In the genomic region with DNA sequence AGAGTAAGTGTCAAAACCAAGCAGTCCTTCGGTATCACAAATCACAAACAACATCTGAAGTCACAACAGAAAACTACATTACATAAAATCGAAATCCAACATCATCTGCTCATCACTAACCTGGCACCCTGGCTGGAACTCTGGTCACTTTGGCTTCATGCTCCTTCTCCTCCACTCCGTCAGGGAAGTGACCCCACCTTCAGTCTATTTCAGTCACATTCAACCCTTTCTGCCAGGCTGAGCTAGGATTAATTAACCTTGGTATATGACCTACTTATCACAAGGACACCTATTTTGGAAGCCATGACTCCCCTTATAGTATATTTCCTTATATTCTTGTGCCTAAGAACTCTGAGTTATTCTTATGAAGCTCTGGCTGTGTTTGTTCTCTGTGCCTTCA, we compare ENCODE assay signal across 21 mouse cellular contexts.
DNase-seq lines count a peak whose midpoint lies in the region; ATAC-seq and TF ChIP-seq lines count a peak whose summit lies in the region.
"Had no signal": no experiment of that assay in that cellular context is flagged by ENCODE, and none has a peak within 500 bp of the region (broad histone marks: within the 10 kb centered on the region; RNA-seq: fewer than 3 reads in every experiment).

No protein-coding gene starts in this region.

- intact Hi-C loops in left cerebral cortex, adult 2 months (cut with DNase I): loop anchor here (5.0 kb wide), 1 partner anchor 65 kb away; no protein-coding TSS in a partner anchor
- intact Hi-C loops in left cerebral cortex, postnatal 10 days (cut with DNase I): no loop called here

- no peaks in the 10 kb centered on the region for H3K9me3 ChIP-seq in forebrain, embryonic 13.5 days (replicated peaks)
- H3K9me3 ChIP-seq: embryonic facial prominence, embryonic 13.5 days; forebrain, embryonic 10.5 days; forebrain, embryonic 15.5 days; heart, embryonic 15.5 days; hindbrain, embryonic 13.5 days had no signal

- peak in 1 of 2 experiments; percentile 49 for DNase-seq in cerebellum, adult 2 months
- DNase-seq in cerebellum, adult 18-20 months: no peak
- no peak for DNase-seq in left cerebral cortex, adult 2 months (ENCODE audit: extremely low spot score in 1 of 2, low spot score in 2 of 2)
- no peak for DNase-seq in left cerebral cortex, postnatal 10 days (ENCODE audit: extremely low spot score in 1 of 2, low spot score in 2 of 2)
- DNase-seq: adrenal gland, adult 8-10 months; adrenal gland, postnatal 36 days; gastrocnemius, postnatal 10 days; heart, adult 2 months; heart, postnatal 14 days; kidney, adult 11 months; kidney, adult 9 months had no signal

- H3K4me1 ChIP-seq in cerebellum, adult 2 months (ENCODE audit: control insufficient read depth, insufficient read depth, low read length): peaks cover 9% of the 10 kb centered on the region; the same call in 1 of the 2 replicates
- H3K4me1 ChIP-seq in embryonic fibroblast, embryonic 13.5 days (ENCODE audit: control insufficient read depth, insufficient read depth, low read length): 0 out of 2 replicates have a peak, but pooled peaks cover 2% of the 10 kb centered on the region
- no peaks in the 10 kb centered on the region for H3K4me1 ChIP-seq in forebrain, embryonic 13.5 days
- H3K4me1 ChIP-seq: embryonic facial prominence, embryonic 13.5 days; forebrain, embryonic 10.5 days; forebrain, embryonic 15.5 days; heart, embryonic 15.5 days; hindbrain, embryonic 13.5 days had no signal

- no peaks in the 10 kb centered on the region for H3K27me3 ChIP-seq in cerebellum, adult 2 months (ENCODE audit: control insufficient read depth, insufficient read depth, low read length)
- no peaks in the 10 kb centered on the region for H3K27me3 ChIP-seq in forebrain, embryonic 13.5 days
- H3K27me3 ChIP-seq: embryonic facial prominence, embryonic 13.5 days; forebrain, embryonic 15.5 days; heart, embryonic 15.5 days; hindbrain, embryonic 13.5 days had no signal

- no peaks in the 10 kb centered on the region for H3K36me3 ChIP-seq in forebrain, embryonic 13.5 days (ENCODE audit: poor library complexity, severe bottlenecking)
- H3K36me3 ChIP-seq: embryonic facial prominence, embryonic 13.5 days; forebrain, embryonic 10.5 days; forebrain, embryonic 15.5 days; heart, embryonic 15.5 days; hindbrain, embryonic 13.5 days had no signal

- WGBS in cerebellum, adult 2 months: 32% methylated on average over 3 of the region's 3 CpGs
- WGBS in forebrain, embryonic 13.5 days: 92% methylated on average over 3 of the region's 3 CpGs

- TF ChIP-seq POLR2A in cerebellum, adult 2 months (IDR thresholded peaks at IDR 0.05; ENCODE audit: borderline replicate concordance, insufficient read depth, low read length): no peak
- no peak for TF ChIP-seq POLR2A in embryonic fibroblast, embryonic 13.5 days (IDR thresholded peaks at IDR 0.05; ENCODE audit: low read depth, low read length)

- no peak for TF ChIP-seq CTCF in cerebellum, adult 2 months (IDR thresholded peaks at IDR 0.05; ENCODE audit: borderline replicate concordance, insufficient read depth, low read depth, low read length)
- no peak for TF ChIP-seq CTCF in left cerebral cortex, adult 2 months (IDR thresholded peaks at IDR 0.05)
- no peak for TF ChIP-seq CTCF in embryonic fibroblast, embryonic 13.5 days (IDR thresholded peaks at IDR 0.05; ENCODE audit: borderline replicate concordance, insufficient read depth, low read length)

- no peak overlapping the region for H3K9ac ChIP-seq in forebrain, embryonic 13.5 days
- H3K9ac ChIP-seq: embryonic facial prominence, embryonic 13.5 days; forebrain, embryonic 15.5 days; heart, embryonic 15.5 days; hindbrain, embryonic 13.5 days had no signal

- no peak overlapping the region for H3K4me3 ChIP-seq in cerebellum, adult 2 months (replicated peaks; ENCODE audit: insufficient read depth, low read depth, low read length)
- no peak overlapping the region for H3K4me3 ChIP-seq in left cerebral cortex, adult 2 months
- H3K4me3 ChIP-seq in embryonic fibroblast, embryonic 13.5 days (ENCODE audit: insufficient read depth, low read length): no peak overlapping the region
- no peak overlapping the region for H3K4me3 ChIP-seq in forebrain, embryonic 13.5 days
- H3K4me3 ChIP-seq: embryonic facial prominence, embryonic 13.5 days; erythroblast, embryonic 14.5 days; forebrain, embryonic 10.5 days; forebrain, embryonic 15.5 days; heart, adult 2 months; heart, embryonic 15.5 days; hindbrain, embryonic 13.5 days had no signal

- no peak for ATAC-seq in forebrain, embryonic 13.5 days
- ATAC-seq: hindbrain, postnatal 0 days had no signal

- peak overlapping the region; percentile 68; the same call in 1 of the 2 replicates for H3K27ac ChIP-seq in cerebellum, adult 2 months (ENCODE audit: insufficient read depth, low read length)
- H3K27ac ChIP-seq in left cerebral cortex, adult 2 months: peak overlapping the region; percentile 64
- H3K27ac ChIP-seq in embryonic fibroblast, embryonic 13.5 days (ENCODE audit: insufficient read depth, low read length): peak overlapping the region; percentile 92
- no peak overlapping the region for H3K27ac ChIP-seq in forebrain, embryonic 13.5 days
- H3K27ac ChIP-seq: embryonic facial prominence, embryonic 13.5 days; forebrain, embryonic 10.5 days; forebrain, embryonic 15.5 days; heart, adult 2 months; heart, embryonic 15.5 days; hindbrain, embryonic 13.5 days; hindbrain, postnatal 0 days had no signal

- H3K4me2 ChIP-seq in forebrain, embryonic 13.5 days: no peak overlapping the region
- H3K4me2 ChIP-seq: embryonic facial prominence, embryonic 13.5 days; forebrain, embryonic 15.5 days; heart, embryonic 11.5 days; heart, embryonic 15.5 days; hindbrain, embryonic 13.5 days had no signal
